Mouse (Mus musculus) stomach, embryonic 16.5 days (tissue): ENCODE results near the gene Sctr. TPM values are rescaled to one million over a fixed set of nuclear protein-coding genes. Genes with fewer than 3 reads are reported as not detected.
A peak's percentile ranks its signal among the peaks of the same experiment; 100 is the strongest.

Experiments used
- ATAC-seq: fragments of 200-750 bp; cut with Nextera tagmentation; 2 replicates; pipeline ENCODE4 v1.8.0; 2017; ENCODE audit warnings: moderate number of reproducible peaks, moderate TSS enrichment; ENCODE audit not compliant: insufficient read depth, low FRiP score
- H3K27ac ChIP-seq: fragments of 300-500 bp; sonication (generic); 2 replicates; pipeline ENCODE4 v1.5.1; 2014; ENCODE audit warnings: low read length
- H3K27me3 ChIP-seq: fragments of 300-500 bp; sonication (generic); 2 replicates; pipeline ENCODE4 v1.6.1; 2014; ENCODE audit warnings: low read length, control low read depth, mixed read lengths; ENCODE audit not compliant: control insufficient read depth, insufficient read depth
- H3K36me3 ChIP-seq: fragments of 300-500 bp; sonication (generic); 2 replicates; pipeline ENCODE4 v1.6.1; 2014; ENCODE audit warnings: low read length; ENCODE audit not compliant: control insufficient read depth, insufficient read depth
- H3K4me1 ChIP-seq: fragments of 300-500 bp; sonication (generic); 2 replicates; pipeline ENCODE4 v1.6.1; 2014; ENCODE audit warnings: low read length, control low read depth, mixed read lengths; ENCODE audit not compliant: control insufficient read depth, insufficient read depth
- H3K4me2 ChIP-seq: fragments of 300-500 bp; sonication (generic); 2 replicates; pipeline ENCODE4 v1.6.1; 2014; ENCODE audit warnings: low read depth, low read length, mixed read lengths
- H3K4me3 ChIP-seq: fragments of 300-500 bp; sonication (generic); replicated peaks from 2 replicates; pipeline ENCODE4 v1.5.1; 2014; ENCODE audit warnings: mild to moderate bottlenecking, low read length
- H3K9ac ChIP-seq: fragments of 300-500 bp; sonication (generic); 2 replicates; pipeline ENCODE4 v1.6.1; 2014; ENCODE audit warnings: low read length
- H3K9me3 ChIP-seq: fragments of 300-500 bp; sonication (generic); replicated peaks from 2 replicates; pipeline ENCODE4 v1.6.1; 2016; ENCODE audit warnings: low read length, control low read depth; ENCODE audit not compliant: control insufficient read depth
- WGBS: fragments of 180-500 bp; shearing (Covaris S2); extraction: QIAGEN DNeasy Blood & Tissue Kit; methylation state at CpG from one replicate; pipeline ENCODE4 v1.1.7; 2014; 5-methylcytosine and 5-hydroxymethylcytosine counted together
- polyA plus RNA-seq: library from polyadenylated mRNA; unstranded; fragments of >200 nt; fragmentation: Nextera tagmentation; extraction: Ambion mirVana; gene quantifications from 2 replicates; pipeline ENCODE4 v1.2.1, GENCODE M21; 2015

The Sctr gene
- polyA plus RNA-seq, 1 experiment from 2014 or later: 1.7 TPM

DNA sequence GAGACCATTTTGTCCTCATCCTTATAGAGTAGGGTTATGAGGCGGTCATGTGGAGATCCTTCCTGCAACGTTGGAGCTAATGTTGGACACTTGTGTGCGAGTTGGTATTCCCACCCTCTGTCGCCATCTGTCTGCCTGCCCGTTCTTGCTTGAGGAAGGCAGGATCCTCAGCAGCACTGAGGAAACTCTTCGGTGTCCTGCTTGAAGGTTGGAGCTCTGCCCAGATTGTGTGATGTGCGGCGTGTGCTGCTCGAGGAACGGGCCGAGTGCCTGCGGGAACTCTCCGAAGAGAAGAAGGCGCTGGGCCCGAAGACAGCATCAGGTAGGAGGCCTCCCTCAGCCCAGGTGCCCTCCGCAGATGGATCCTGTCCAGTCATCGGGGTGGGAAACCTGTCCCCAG is 15.3 kb downstream of the Sctr start:
- Histone ChIP-seq H3K4me2 (no peak overlapping the region), H3K27ac (no peak overlapping the region), H3K9me3 (no peaks in the 10 kb centered on the region), H3K9ac (no peak overlapping the region), H3K27me3 (no peaks in the 10 kb centered on the region), H3K4me3 (no peak overlapping the region), H3K36me3 (no peaks in the 10 kb centered on the region), H3K4me1 (no peaks in the 10 kb centered on the region; the same call in 1 of the 2 replicates)
- no peak for ATAC-seq
- 78% methylated on average over 17 of the region's 17 CpGs for WGBS

DNA sequence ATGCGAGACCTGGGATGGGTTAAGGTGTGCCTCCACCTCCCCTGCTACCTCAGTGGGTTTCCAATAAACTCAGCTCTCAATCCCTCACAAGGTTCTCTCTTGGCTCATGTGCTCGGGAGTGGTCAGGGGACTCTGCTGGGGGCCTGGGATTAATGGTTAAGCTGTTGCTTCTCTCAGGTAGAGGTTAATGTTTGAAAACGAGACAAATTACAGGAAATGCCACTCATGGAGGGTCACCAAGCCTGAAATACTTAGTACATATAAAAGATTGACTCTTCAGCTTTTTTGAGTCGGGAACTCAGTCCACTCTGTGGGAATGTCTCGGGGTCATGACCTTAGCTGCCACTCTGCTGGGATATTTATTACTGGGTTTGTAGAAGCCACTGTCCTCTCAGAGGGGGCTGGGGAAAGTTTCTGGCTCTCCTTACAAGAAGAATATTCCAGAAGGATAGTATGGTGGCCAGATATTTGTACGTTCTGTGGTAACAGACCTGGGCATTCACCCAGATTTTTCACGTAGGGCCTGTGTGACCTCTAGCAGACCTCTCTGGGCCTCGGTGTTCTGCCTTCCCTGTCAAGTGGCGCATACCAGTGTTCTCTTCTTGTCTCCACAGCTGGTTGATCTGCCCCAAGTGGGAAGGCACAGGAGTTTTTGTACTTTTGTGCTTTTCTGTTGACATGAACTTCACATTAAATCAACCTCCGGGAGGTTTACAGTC is 17.8 kb downstream of the Sctr start:
- 36% methylated on average over 10 of the region's 10 CpGs for WGBS
- Histone ChIP-seq H3K4me3 (no peak overlapping the region), H3K27me3 (no peaks in the 10 kb centered on the region), H3K9ac (no peak overlapping the region), H3K4me1 (no peaks in the 10 kb centered on the region; the same call in 1 of the 2 replicates), H3K4me2 (no peak overlapping the region), H3K27ac (no peak overlapping the region), H3K9me3 (no peaks in the 10 kb centered on the region), H3K36me3 (no peaks in the 10 kb centered on the region)
- no peak for ATAC-seq

- Histone ChIP-seq H3K9ac (no peak overlapping the region), H3K27ac (no peak overlapping the region; the same call in 1 of the 2 replicates), H3K4me3 (no peak overlapping the region), H3K9me3 (no peaks in the 10 kb centered on the region), H3K36me3 (no peaks in the 10 kb centered on the region), H3K27me3 (no peaks in the 10 kb centered on the region), H3K4me1 (no peaks in the 10 kb centered on the region; the same call in 1 of the 2 replicates), H3K4me2 (no peak overlapping the region)
- WGBS: 7% methylated on average over 2 of the region's 2 CpGs
- peak; percentile 34; the same call in 1 of the 2 replicates for ATAC-seq
Observed at GRCm38 (mm10) chr1:120025050-120025439, 18.4 kb downstream of the Sctr start.

DNA sequence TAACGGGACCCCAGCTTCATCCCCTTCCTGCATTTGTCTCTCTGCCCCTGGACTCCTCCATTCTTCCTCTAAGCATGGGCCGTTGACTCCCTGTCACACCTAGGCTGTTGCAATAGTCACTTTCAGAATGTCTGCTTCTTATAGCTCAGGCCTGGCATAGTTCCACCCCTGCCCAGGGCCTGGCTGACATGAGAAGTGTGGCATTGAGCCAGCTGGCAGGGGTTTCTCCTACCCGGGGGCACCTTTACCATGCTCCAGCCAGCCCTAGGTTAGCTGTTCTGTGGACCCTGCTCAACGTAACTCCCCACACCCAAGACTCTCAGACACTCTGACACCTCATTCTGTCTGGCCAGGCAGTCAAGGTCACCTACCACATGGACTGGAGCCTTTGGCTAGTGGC is 21.0 kb downstream of the Sctr start:
- H3K9ac ChIP-seq: no peak overlapping the region

DNA sequence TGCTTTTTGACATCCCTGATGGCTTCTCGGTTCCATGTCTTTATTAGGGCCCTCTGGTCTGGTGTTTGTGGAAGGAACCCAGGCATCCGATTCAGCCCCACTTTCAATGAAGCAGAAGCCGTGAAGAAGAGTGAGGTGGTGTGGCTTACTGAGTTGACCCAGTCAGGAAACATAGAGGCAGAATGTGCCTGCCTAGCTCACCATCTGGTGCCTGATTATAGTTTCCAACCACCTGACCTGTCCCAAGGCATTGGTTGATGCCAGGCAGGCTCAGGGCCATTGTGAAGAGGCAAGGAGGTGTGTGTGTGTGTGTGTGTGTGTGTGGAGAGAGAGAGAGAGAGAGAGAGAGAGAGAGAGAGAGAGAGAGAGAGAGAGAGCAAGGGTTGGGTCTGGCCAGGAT is 23.8 kb downstream of the Sctr start:
- no peak overlapping the region for H3K9ac ChIP-seq
- no peak for ATAC-seq
- no peaks in the 10 kb centered on the region for H3K27me3 ChIP-seq
- WGBS: 80% methylated on average over 3 of the region's 3 CpGs
- H3K27ac ChIP-seq: no peak overlapping the region
- no peak overlapping the region for H3K4me2 ChIP-seq
- no peaks in the 10 kb centered on the region for H3K36me3 ChIP-seq
- H3K9me3 ChIP-seq: no peaks in the 10 kb centered on the region
- no peak overlapping the region for H3K4me3 ChIP-seq
- no peaks in the 10 kb centered on the region for H3K4me1 ChIP-seq

More for the DNA sequence above, 21.0 kb downstream of the Sctr start:
- WGBS: 57% methylated on average over 4 of the region's 4 CpGs
- Histone ChIP-seq H3K4me3 (no peak overlapping the region), H3K4me2 (no peak overlapping the region), H3K9me3 (no peaks in the 10 kb centered on the region), H3K27me3 (no peaks in the 10 kb centered on the region), H3K4me1 (no peaks in the 10 kb centered on the region; the same call in 1 of the 2 replicates), H3K27ac (no peak overlapping the region), H3K36me3 (no peaks in the 10 kb centered on the region)
- ATAC-seq: no peak

GRCm38 (mm10) chr1:120032804-120033468 is 26.2 kb downstream of the Sctr start:
- Histone ChIP-seq H3K4me2 (no peak overlapping the region), H3K36me3 (no peaks in the 10 kb centered on the region), H3K9ac (no peak overlapping the region), H3K27me3 (no peaks in the 10 kb centered on the region), H3K9me3 (no peaks in the 10 kb centered on the region), H3K4me1 (no peaks in the 10 kb centered on the region), H3K27ac (no peak overlapping the region), H3K4me3 (no peak overlapping the region)
- WGBS: 39% methylated on average over 10 of the region's 10 CpGs
- ATAC-seq: peak; percentile 85; the same call in 1 of the 2 replicates

GRCm38 (mm10) chr1:120033469-120033854 is 26.8 kb downstream of the Sctr start:
- H3K27ac ChIP-seq: no peak overlapping the region
- no peak overlapping the region for H3K9ac ChIP-seq
- WGBS: 63% methylated on average over 2 of the region's 2 CpGs
- no peaks in the 10 kb centered on the region for H3K36me3 ChIP-seq
- no peaks in the 10 kb centered on the region for H3K9me3 ChIP-seq
- H3K27me3 ChIP-seq: no peaks in the 10 kb centered on the region
- no peak overlapping the region for H3K4me2 ChIP-seq
- H3K4me3 ChIP-seq: no peak overlapping the region
- H3K4me1 ChIP-seq: no peaks in the 10 kb centered on the region
- ATAC-seq: no peak

GRCm38 (mm10) chr1:120034793-120035192 is 28.1 kb downstream of the Sctr start:
- Histone ChIP-seq H3K27ac (no peak overlapping the region), H3K4me1 (no peaks in the 10 kb centered on the region), H3K36me3 (no peaks in the 10 kb centered on the region), H3K9me3 (no peaks in the 10 kb centered on the region), H3K9ac (no peak overlapping the region), H3K4me2 (no peak overlapping the region), H3K27me3 (no peaks in the 10 kb centered on the region), H3K4me3 (no peak overlapping the region)
- 50% methylated on average over 1 of the region's 1 CpGs for WGBS
- ATAC-seq: no peak

DNA sequence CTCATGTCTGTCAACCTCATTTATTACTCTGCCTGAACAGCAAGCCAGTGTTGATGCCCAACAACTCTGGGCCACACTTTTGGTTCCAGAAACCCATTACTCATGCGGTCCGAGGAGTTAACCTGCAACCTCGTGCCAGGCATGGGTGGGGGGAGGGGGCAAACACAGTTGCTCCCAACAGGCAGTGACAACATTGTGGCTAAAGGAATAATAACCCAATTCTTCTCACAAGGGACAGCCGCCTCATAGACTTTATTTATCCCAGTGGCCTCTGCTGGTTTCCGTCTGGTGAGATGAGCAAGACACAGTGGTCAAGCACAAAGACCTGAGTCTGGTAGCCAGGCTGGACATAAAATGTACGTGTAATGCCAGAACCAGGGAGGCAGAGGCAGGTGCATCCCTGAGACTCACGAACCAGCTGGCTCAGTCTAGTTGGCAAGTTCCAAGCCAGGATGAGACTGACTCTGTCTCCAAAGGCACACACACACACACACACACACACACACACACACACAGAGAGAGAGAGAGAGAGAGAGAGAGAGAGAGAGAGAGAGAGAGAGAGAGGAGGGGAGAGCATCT is 28.9 kb downstream of the Sctr start:
- no peak for ATAC-seq
- no peaks in the 10 kb centered on the region for H3K4me1 ChIP-seq
- no peaks in the 10 kb centered on the region for H3K27me3 ChIP-seq
- no peaks in the 10 kb centered on the region for H3K36me3 ChIP-seq
- H3K4me3 ChIP-seq: no peak overlapping the region
- H3K9me3 ChIP-seq: no peaks in the 10 kb centered on the region
- 71% methylated on average over 7 of the region's 7 CpGs for WGBS
- no peak overlapping the region for H3K4me2 ChIP-seq
- H3K9ac ChIP-seq: no peak overlapping the region
- no peak overlapping the region for H3K27ac ChIP-seq
